Mouse (Mus musculus): ENCODE measurements around the gene Cd4.
A peak's percentile ranks its signal among the peaks of the same experiment; 100 is the strongest.

Gene Cd4

DNA sequence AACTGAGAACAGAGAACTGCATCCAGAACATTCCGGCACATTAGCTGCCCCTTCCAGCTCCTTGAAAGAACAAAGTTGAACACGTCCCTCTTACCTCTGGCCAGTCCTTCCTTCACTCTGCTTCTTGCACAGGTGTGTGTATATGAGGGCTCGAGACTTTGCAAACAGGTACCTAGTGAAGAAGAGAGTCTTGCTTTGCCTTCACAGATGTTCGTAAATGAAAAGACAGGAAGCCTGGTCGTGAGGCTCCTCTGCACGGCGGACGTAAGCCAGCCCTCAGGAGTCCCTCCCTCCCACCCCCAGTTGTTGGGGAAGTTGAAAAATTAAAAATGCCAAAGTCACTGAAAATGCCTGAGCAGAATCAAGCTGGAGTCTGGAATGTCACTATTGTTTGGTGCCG lies at the start of gene Cd4:
Cd4 (minus strand) TSS at position 236 of the 400 bp plus-strand sequence.
- DNase-seq (ENCODE audit: low read depth, low spot score): no peak

DNA sequence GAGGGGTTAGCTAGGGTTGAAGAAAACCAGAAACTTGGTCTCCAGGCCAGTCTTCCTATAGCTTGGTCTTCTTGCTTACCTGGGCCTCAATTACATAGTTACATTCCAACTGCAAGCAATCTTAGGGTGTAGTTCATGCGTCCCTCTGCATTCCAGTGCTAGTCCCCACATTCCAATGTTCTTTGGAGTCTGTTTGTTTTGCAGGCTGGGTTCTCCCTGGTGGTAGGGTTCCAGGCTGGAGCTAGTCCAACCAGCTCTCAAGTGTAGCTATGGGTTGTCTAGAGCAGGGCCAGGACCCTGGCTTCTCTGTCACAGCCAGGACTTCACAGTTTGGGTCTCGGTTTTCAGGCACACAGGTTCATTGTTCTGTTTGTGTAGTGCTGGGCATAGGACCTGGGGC lies 49.5 kb upstream of the Cd4 start:
- no peak for DNase-seq (ENCODE audit: low read depth, low spot score)

- no peak for DNase-seq (ENCODE audit: low read depth, low spot score)
These were observed 48.7 kb upstream of the Cd4 start for GRCm38 (mm10) chr6:124936681-124937080.

GRCm38 (mm10) chr6:124934670-124935069 lies 46.6 kb upstream of the Cd4 start:
- DNase-seq (ENCODE audit: low read depth, low spot score): no peak

DNA sequence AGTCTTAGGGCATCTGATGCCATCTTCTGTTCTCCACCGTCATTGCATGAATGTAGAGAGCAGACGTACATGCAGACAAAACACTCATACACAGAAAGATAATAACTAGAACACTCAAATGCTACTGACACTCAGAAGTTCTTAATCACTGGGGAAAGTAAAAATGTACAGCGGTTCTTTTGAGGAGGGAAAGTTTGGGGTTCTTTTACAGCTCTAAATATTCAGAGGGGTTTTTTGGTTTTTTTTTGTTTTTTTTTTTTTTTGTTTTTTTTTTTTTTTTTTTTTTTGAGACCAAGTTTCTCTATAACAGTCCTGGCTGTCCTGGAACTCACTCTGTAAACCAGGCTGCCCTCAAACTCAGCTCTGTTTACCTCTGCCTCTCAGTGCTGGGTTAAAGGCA lies 45.1 kb upstream of the Cd4 start:
- DNase-seq (ENCODE audit: low read depth, low spot score): no peak

DNA sequence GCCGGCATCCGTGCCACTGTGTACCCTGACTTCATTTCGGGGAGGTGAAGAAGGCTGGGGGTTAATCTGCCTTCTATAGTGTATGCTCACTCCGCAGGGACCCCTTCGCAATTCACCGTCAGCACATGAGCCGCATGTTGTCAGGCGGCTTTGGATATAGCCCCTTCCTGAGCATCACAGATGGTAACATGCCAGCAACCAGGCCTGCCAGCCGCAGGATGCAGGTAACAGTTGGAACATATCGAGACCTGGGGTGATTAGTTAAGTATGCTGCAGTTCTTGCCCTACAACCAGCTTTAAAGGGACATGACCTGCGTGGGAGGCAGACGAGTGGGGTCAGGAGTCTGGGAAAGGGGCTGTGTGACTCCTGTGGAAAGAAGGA lies 44.3 kb upstream of the Cd4 start:
- DNase-seq (ENCODE audit: low read depth, low spot score): no peak

GRCm38 (mm10) chr6:124931525-124932313 lies 43.7 kb upstream of the Cd4 start:
- DNase-seq (ENCODE audit: low read depth, low spot score): no peak

DNA sequence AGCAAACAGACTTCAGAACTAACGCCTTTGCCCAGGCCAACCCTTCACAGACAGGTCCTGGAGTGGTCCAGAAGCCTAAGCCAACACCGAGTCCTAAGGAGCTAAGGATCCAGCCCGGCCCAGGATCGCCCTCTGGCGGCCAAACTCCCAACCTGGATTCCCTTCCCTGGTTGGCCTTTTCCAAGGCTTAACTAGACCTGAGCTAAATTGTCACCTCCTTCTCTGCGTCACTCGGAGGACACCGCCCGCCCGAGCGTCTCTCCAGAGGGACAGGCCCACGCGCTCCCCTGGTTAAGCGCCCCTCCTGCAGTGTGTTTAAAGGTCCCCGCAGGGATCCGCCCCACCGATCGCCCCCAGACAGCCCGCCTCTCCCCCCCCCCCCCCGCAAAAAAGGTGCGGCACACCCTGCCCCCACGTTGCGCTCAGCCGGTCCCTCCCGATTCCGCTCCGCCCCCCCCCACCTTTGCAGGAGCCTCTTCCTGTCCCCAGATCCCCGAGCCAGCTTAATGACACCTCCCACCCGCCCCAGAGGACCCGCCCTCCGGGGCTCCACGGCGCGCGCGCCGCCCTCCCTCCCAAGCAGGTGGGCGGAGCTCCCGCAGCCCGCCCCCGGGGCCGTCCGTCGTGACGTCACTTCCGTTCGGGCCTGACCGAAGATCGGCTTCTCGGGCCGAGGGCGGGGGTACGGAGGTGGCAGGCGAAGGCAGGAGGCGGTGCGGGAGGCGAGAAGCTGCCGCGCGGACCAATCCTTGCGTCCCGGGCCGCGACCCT lies 42.9 kb upstream of the Cd4 start, which contains the start of gene Mlf2:
Mlf2 (plus strand) TSS at position 633 of the 771 bp plus-strand sequence.
- peak; percentile 98 for DNase-seq (ENCODE audit: low read depth, low spot score)

- DNase-seq (ENCODE audit: low read depth, low spot score): no peak
These were observed 42.2 kb upstream of the Cd4 start for GRCm38 (mm10) chr6:124930231-124930630.

DNA sequence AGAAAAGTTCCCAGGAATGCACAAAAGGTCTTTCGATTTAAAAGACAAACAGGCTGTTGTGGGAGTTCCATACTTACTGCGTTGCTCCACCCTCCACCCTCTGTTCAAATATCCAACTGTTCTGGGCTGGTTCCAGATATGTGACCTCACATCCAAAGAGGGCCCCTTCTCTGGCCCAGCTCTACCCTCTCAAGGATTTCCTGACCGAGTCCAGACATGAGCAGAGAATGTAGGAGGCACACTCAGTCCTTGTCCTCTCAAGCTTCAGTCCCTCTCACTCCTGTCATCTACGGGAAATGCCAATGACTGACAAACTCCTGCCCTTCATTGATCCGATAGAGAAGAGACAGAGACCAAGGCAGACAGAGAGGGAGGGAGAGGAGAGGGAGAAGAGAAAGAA lies 37.9 kb upstream of the Cd4 start:
- no peak for DNase-seq (ENCODE audit: low read depth, low spot score)

- no peak for DNase-seq (ENCODE audit: low read depth, low spot score)
These were observed 37.3 kb upstream of the Cd4 start for GRCm38 (mm10) chr6:124925173-124925793.

GRCm38 (mm10) chr6:124921539-124921938 lies 33.5 kb upstream of the Cd4 start:
- no peak for DNase-seq (ENCODE audit: low read depth, low spot score)

- no peak for DNase-seq (ENCODE audit: low read depth, low spot score)
These were observed 32.5 kb upstream of the Cd4 start for GRCm38 (mm10) chr6:124920318-124921085.

GRCm38 (mm10) chr6:124919695-124920317 lies 31.8 kb upstream of the Cd4 start, which contains the start of gene Ptms:
Gene Ptms, minus strand, starts transcription at chr6:124920103.
- peak; percentile 97 for DNase-seq (ENCODE audit: low read depth, low spot score)

- DNase-seq (ENCODE audit: low read depth, low spot score): no peak
These were observed 31.0 kb upstream of the Cd4 start for GRCm38 (mm10) chr6:124918890-124919627.

DNA sequence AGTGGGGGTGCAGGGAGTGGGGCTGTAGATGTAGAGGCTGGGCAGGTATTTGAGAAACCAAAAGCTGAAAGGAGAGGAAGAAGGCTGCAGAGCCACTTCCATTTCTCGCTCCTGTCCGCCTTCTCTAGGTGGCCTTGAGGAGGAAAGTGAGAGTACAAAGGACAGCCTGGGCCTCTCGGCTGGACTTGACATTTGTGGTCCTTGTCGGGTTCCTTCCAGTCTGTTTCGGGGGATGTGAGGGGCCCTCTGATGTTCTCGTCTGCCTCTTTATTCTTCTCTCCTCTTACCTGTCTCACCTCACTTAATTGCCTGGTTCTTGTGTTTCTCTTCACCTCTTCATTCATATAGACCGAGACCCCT lies 30.3 kb upstream of the Cd4 start:
- DNase-seq (ENCODE audit: low read depth, low spot score): no peak

- peak; percentile 86 for DNase-seq (ENCODE audit: low read depth, low spot score)
These were observed 29.7 kb upstream of the Cd4 start for GRCm38 (mm10) chr6:124917518-124918330.

GRCm38 (mm10) chr6:124916695-124917517 lies 28.9 kb upstream of the Cd4 start:
- peak; percentile 77 for DNase-seq (ENCODE audit: low read depth, low spot score)
